Mouse (Mus musculus) cerebellum, adult 11-12 months (tissue): ENCODE data around the gene Klf3.

Experiments
- DNase-seq: peaks from one replicate; pipeline ENCODE4 v3.0.0; 2022

Gene Klf3

GRCm38 (mm10) chr5:64810860-64811499 is 7.8 kb downstream of the Klf3 start:
- no peak for DNase-seq

- no peak for DNase-seq
Measured at GRCm38 (mm10) chr5:64811500-64812123, 8.4 kb downstream of the Klf3 start.

- DNase-seq = peak; percentile 43
Measured at GRCm38 (mm10) chr5:64812124-64812982, 9.2 kb downstream of the Klf3 start.

GRCm38 (mm10) chr5:64812983-64813304 is 9.8 kb downstream of the Klf3 start:
- no peak for DNase-seq

GRCm38 (mm10) chr5:64813361-64813760 is 10.2 kb downstream of the Klf3 start:
- DNase-seq = peak; percentile 59

- no peak for DNase-seq
Measured at GRCm38 (mm10) chr5:64814416-64814815, 11.2 kb downstream of the Klf3 start.

- DNase-seq = no peak
Measured at GRCm38 (mm10) chr5:64815631-64816030, 12.4 kb downstream of the Klf3 start.

GRCm38 (mm10) chr5:64816290-64816973 is 13.2 kb downstream of the Klf3 start:
- no peak for DNase-seq

- no peak for DNase-seq
Measured at GRCm38 (mm10) chr5:64816974-64817296, 13.7 kb downstream of the Klf3 start.

- no peak for DNase-seq
Measured at GRCm38 (mm10) chr5:64819390-64819789, 16.2 kb downstream of the Klf3 start.

GRCm38 (mm10) chr5:64820138-64820537 is 16.9 kb downstream of the Klf3 start:
- DNase-seq = no peak

- DNase-seq = no peak
Measured at GRCm38 (mm10) chr5:64821294-64821693, 18.1 kb downstream of the Klf3 start.

- DNase-seq = no peak
Measured at GRCm38 (mm10) chr5:64821964-64822363, 18.8 kb downstream of the Klf3 start.

- DNase-seq = no peak
Measured at GRCm38 (mm10) chr5:64823431-64823830, 20.2 kb downstream of the Klf3 start.

GRCm38 (mm10) chr5:64824765-64825164 is 21.6 kb downstream of the Klf3 start:
- no peak for DNase-seq

GRCm38 (mm10) chr5:64825496-64825895 is 22.3 kb downstream of the Klf3 start:
- DNase-seq = no peak

- no peak for DNase-seq
Measured at GRCm38 (mm10) chr5:64827151-64827550, 24.0 kb downstream of the Klf3 start.

GRCm38 (mm10) chr5:64828314-64828713 is 25.1 kb downstream of the Klf3 start:
- no peak for DNase-seq

GRCm38 (mm10) chr5:64829606-64830005 is 26.4 kb downstream of the Klf3 start:
- no peak for DNase-seq

- no peak for DNase-seq
Measured at GRCm38 (mm10) chr5:64830773-64831172, 27.6 kb downstream of the Klf3 start.

- no peak for DNase-seq
Measured at GRCm38 (mm10) chr5:64833410-64833809, 30.2 kb downstream of the Klf3 start.

GRCm38 (mm10) chr5:64834213-64834612 is 31.0 kb downstream of the Klf3 start:
- no peak for DNase-seq

- DNase-seq = no peak
Measured at GRCm38 (mm10) chr5:64835295-64835694, 32.1 kb downstream of the Klf3 start.
